Mouse (Mus musculus): ENCODE data around the gene Shf.

DNA sequence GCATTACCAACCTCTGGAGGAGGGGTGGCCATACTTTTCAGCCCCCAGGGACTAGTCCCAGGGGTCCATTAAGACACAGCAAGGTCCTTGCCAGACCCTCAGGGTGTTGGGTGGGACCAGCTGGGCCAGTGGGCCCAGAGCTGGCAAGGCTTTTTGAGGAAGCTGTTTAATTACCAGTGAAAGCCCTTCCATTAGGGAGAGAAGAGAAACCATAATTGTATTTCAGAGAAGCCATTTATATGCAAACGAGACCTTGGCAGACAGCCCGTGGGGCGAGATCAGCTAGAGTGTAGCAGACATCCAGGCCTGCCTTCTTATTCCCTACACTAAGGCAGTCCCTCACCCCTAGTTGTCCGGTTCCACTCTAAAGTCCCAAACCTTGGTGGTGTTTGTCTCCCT lies 17.0 kb downstream of the Shf start:
- TF ChIP-seq CTCF (IDR thresholded peaks at IDR 0.05; ENCODE audit: insufficient read depth, low read depth, low read length) (no peak), POLR2A (IDR thresholded peaks at IDR 0.05; ENCODE audit: insufficient read depth, low read depth, low read length) (no peak)

Measured in olfactory bulb, adult 2 months (tissue).